Mouse (Mus musculus) small intestine, adult 2 months (tissue): Measurements from ENCODE around the gene Ldlr.

Source experiments
- CTCF ChIP-seq: fragments of 200-500 bp; IDR thresholded peaks from 2 replicates; pipeline ENCODE4 v1.5.1; 2012; ENCODE audit warnings: low read depth, mild to moderate bottlenecking, control low read depth, inconsistent platforms, low read length, moderate library complexity, mixed read lengths; ENCODE audit not compliant: insufficient replicate concordance, insufficient read length; ENCODE audit errors: extremely low read depth
- POLR2A ChIP-seq: fragments of 200-500 bp; IDR thresholded peaks from 2 replicates; pipeline ENCODE4 v1.6.1; 2012; ENCODE audit warnings: low read depth, mild to moderate bottlenecking, control low read depth, inconsistent platforms, low read length, moderate library complexity

DNA sequence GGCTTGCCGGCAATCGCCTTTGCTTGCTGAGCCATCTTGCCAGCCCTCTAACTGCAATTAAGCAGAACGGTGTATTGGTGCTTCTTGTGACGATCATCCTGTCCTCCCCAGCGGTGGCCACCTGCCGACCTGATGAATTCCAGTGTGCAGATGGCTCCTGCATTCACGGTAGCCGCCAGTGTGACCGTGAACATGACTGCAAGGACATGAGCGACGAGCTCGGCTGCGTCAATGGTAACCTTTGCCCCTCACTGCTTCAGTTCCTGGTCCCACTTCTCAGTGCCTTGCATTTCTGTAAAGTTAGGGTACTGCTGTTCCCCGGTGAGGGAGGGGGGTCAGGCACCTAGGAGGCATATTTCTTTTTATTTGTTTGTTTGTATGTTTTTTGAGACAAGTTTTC lies 11.8 kb downstream of the Ldlr start:
- TF ChIP-seq CTCF = no peak
- TF ChIP-seq POLR2A = no peak
